Mouse (Mus musculus): ENCODE data around the gene Cflar. TPM values are rescaled to one million over a fixed set of nuclear protein-coding genes. Genes with fewer than 3 reads are reported as not detected.
"Not testable (repeated sequence)": the region's sequence is repeated elsewhere in the genome, so short reads cannot be mapped to it uniquely, and the experiment has no call there.

Gene Cflar
- total and polyA plus RNA-seq, 3 experiments, result 35.7 to 81.1 (median 49.2) TPM

- peaks cover 4 to 7% of the 10 kb centered on the region in 2 experiments; a peak in 3 of 4 replicates for H3K4me1 ChIP-seq (ENCODE audit: control insufficient read depth in 1 of 2, insufficient read depth in 2 of 2)
- in situ Hi-C loops (cut with MboI; ENCODE audit: low pct_ligation_motif_present, low pct_unique_long_range_greater_than_20kb, low sequenced_read_pairs) (no loop called here), dilution Hi-C loops (cut with MboI; ENCODE audit: extremely low pct_ligation_motif_present, extremely low pct_unique_long_range_greater_than_20kb, low sequenced_read_pairs) (no loop called here)
- no peak for DNase-seq (ENCODE audit: extremely low read depth)
- TF ChIP-seq BHLHE40 (IDR thresholded peaks at IDR 0.05; ENCODE audit: low read depth, low read length) (no peak), NELFE (IDR thresholded peaks at IDR 0.05; ENCODE audit: low read depth, low read length) (no peak), RAD21 (IDR thresholded peaks at IDR 0.05; ENCODE audit: low read depth, low read length) (no peak), IRF4 (IDR thresholded peaks at IDR 0.05; ENCODE audit: low read depth, low read length) (no peak), GABPA (IDR thresholded peaks at IDR 0.05; ENCODE audit: insufficient replicate concordance, low read depth, low read length) (no peak), USF2 (conservative IDR thresholded peaks at IDR 0.05; ENCODE audit: low read depth, low read length) (no peak), USF1 (IDR thresholded peaks at IDR 0.05; ENCODE audit: low read depth, low read length) (no peak), EP300 (IDR thresholded peaks at IDR 0.05; ENCODE audit: low read length) (no peak), MAZ (IDR thresholded peaks at IDR 0.05; ENCODE audit: low read depth, low read length) (no peak), MAFK (IDR thresholded peaks at IDR 0.05; ENCODE audit: insufficient replicate concordance, low read length) (no peak), SMC3 (IDR thresholded peaks at IDR 0.05; ENCODE audit: low read depth, low read length) (no peak), ZC3H11A (IDR thresholded peaks at IDR 0.05; ENCODE audit: low read depth, low read length) (no peak), JUN (IDR thresholded peaks at IDR 0.05; ENCODE audit: insufficient read depth, low read depth, low read length) (no peak), ELF1 (IDR thresholded peaks at IDR 0.05; ENCODE audit: low read depth, low read length) (no peak)
- H3K36me3 ChIP-seq (replicated peaks in 1 of 2; ENCODE audit: control insufficient read depth in 1 of 2, insufficient read depth in 1 of 2, low read length in 1 of 2), result no peaks in the 10 kb centered on the region
- no peak overlapping the region for H3K4me3 ChIP-seq (replicated peaks in 1 of 3; ENCODE audit: low read depth in 2 of 3, low read length in 2 of 3, poor library complexity in 1 of 3)
- no peaks in the 10 kb centered on the region for H3K79me2 ChIP-seq (replicated peaks; ENCODE audit: control insufficient read depth, extremely low read depth, insufficient read depth, poor library complexity, severe bottlenecking)
- peaks cover 2% of the 10 kb centered on the region for H3K9me3 ChIP-seq (replicated peaks; ENCODE audit: low read length)
- no peak overlapping the region for H3K27ac ChIP-seq (ENCODE audit: insufficient read depth, low read depth)
- H3K27me3 ChIP-seq (replicated peaks), result no peaks in the 10 kb centered on the region
- H3K9ac ChIP-seq (ENCODE audit: insufficient read depth, low read depth), result no peak overlapping the region
- no peak overlapping the region for H3K4me2 ChIP-seq (ENCODE audit: insufficient read depth, low read depth, poor library complexity, severe bottlenecking)
These were observed 43.1 kb upstream of the Cflar start for GRCm38 (mm10) chr1:58668191-58668590.

- dilution Hi-C loops (cut with MboI; ENCODE audit: extremely low pct_ligation_motif_present, extremely low pct_unique_long_range_greater_than_20kb, low sequenced_read_pairs); H3K27me3 ChIP-seq (replicated peaks); H3K27ac ChIP-seq (ENCODE audit: insufficient read depth, low read depth); H3K36me3 ChIP-seq (replicated peaks in 1 of 2; ENCODE audit: control insufficient read depth in 1 of 2, insufficient read depth in 1 of 2, low read length in 1 of 2); H3K4me1 ChIP-seq (ENCODE audit: control insufficient read depth in 1 of 2, insufficient read depth in 2 of 2); H3K79me2 ChIP-seq (replicated peaks; ENCODE audit: control insufficient read depth, extremely low read depth, insufficient read depth, poor library complexity, severe bottlenecking); DNase-seq (ENCODE audit: extremely low read depth); H3K9ac ChIP-seq (ENCODE audit: insufficient read depth, low read depth); H3K4me3 ChIP-seq (replicated peaks in 1 of 3; ENCODE audit: low read depth in 2 of 3, low read length in 2 of 3, poor library complexity in 1 of 3); H3K9me3 ChIP-seq (replicated peaks; ENCODE audit: low read length); in situ Hi-C loops (cut with MboI; ENCODE audit: low pct_ligation_motif_present, low pct_unique_long_range_greater_than_20kb, low sequenced_read_pairs); H3K4me2 ChIP-seq (ENCODE audit: insufficient read depth, low read depth, poor library complexity, severe bottlenecking): not testable (repeated sequence)
These were observed 41.7 kb upstream of the Cflar start for GRCm38 (mm10) chr1:58669635-58670034.

GRCm38 (mm10) chr1:58672116-58672515 is 39.2 kb upstream of the Cflar start:
- DNase-seq (ENCODE audit: extremely low read depth), result no peak
- H3K9ac ChIP-seq (ENCODE audit: insufficient read depth, low read depth), result no peak overlapping the region
- TF ChIP-seq HCFC1 (IDR thresholded peaks at IDR 0.05; ENCODE audit: low read depth, low read length), result no peak
- no peak for TF ChIP-seq ZNF384 (IDR thresholded peaks at IDR 0.05; ENCODE audit: low read depth, low read length)
- no peak for TF ChIP-seq ZC3H11A (IDR thresholded peaks at IDR 0.05; ENCODE audit: low read depth, low read length)

More at GRCm38 (mm10) chr1:58672116-58672515, 39.2 kb upstream of the Cflar start:
- H3K4me3 ChIP-seq (replicated peaks in 1 of 3; ENCODE audit: low read depth in 2 of 3, low read length in 2 of 3, poor library complexity in 1 of 3), result no peak overlapping the region
- peaks cover 2% of the 10 kb centered on the region for H3K9me3 ChIP-seq (replicated peaks; ENCODE audit: low read length)
- H3K36me3 ChIP-seq (replicated peaks in 1 of 2; ENCODE audit: control insufficient read depth in 1 of 2, insufficient read depth in 1 of 2, low read length in 1 of 2), result no peaks in the 10 kb centered on the region
- dilution Hi-C loops (cut with MboI; ENCODE audit: extremely low pct_ligation_motif_present, extremely low pct_unique_long_range_greater_than_20kb, low sequenced_read_pairs), result no loop called here
- H3K27me3 ChIP-seq (replicated peaks), result no peaks in the 10 kb centered on the region
- H3K4me1 ChIP-seq (ENCODE audit: control insufficient read depth in 1 of 2, insufficient read depth in 2 of 2), result peaks cover 4 to 8% of the 10 kb centered on the region in 2 experiments
- H3K4me2 ChIP-seq (ENCODE audit: insufficient read depth, low read depth, poor library complexity, severe bottlenecking), result no peak overlapping the region
- no peak overlapping the region for H3K27ac ChIP-seq (ENCODE audit: insufficient read depth, low read depth)
- in situ Hi-C loops (cut with MboI; ENCODE audit: low pct_ligation_motif_present, low pct_unique_long_range_greater_than_20kb, low sequenced_read_pairs), result no loop called here
- no peaks in the 10 kb centered on the region for H3K79me2 ChIP-seq (replicated peaks; ENCODE audit: control insufficient read depth, extremely low read depth, insufficient read depth, poor library complexity, severe bottlenecking)

All from CH12.LX (cell line).